Mouse (Mus musculus) embryonic fibroblast, embryonic 13.5 days (primary cell): ENCODE measurements around the gene Jmjd1c. TPM values are rescaled to one million over a fixed set of nuclear protein-coding genes. Genes with fewer than 3 reads are reported as not detected.
A peak's percentile ranks its signal among the peaks of the same experiment; 100 is the strongest.

ENCODE experiments used
- H3K27ac ChIP-seq: 2 replicates; pipeline ENCODE4 v1.5.1; 2012; ENCODE audit warnings: low read length, control low read depth, inconsistent platforms; ENCODE audit not compliant: insufficient read depth
- H3K4me1 ChIP-seq: 2 replicates; pipeline ENCODE4 v1.6.1; 2011; ENCODE audit warnings: low read length; ENCODE audit not compliant: control insufficient read depth, insufficient read depth
- H3K4me3 ChIP-seq: 2 replicates; pipeline ENCODE4 v1.5.1; 2011; ENCODE audit warnings: mild to moderate bottlenecking, control low read depth, low read length; ENCODE audit not compliant: insufficient read depth
- CTCF ChIP-seq: IDR thresholded peaks from 2 replicates; pipeline ENCODE4 v1.5.1; 2011; ENCODE audit warnings: mild to moderate bottlenecking, control low read depth, low read length, moderate library complexity, borderline replicate concordance; ENCODE audit not compliant: insufficient read depth
- POLR2A ChIP-seq: IDR thresholded peaks from 2 replicates; pipeline ENCODE4 v1.6.1; 2011; ENCODE audit warnings: low read depth, mild to moderate bottlenecking, control low read depth, low read length, moderate library complexity
- polyA plus RNA-seq: library from polyadenylated mRNA; stranded (reverse); fragments of >200 nt; gene quantifications from 2 replicates; pipeline ENCODE4 v1.2.4, GENCODE M21; 2011; ENCODE audit warnings: low read depth; ENCODE audit not compliant: missing spikeins, insufficient read length

The Jmjd1c gene
- polyA plus RNA-seq = 34.1 and 40.2 TPM in 2 replicates

DNA sequence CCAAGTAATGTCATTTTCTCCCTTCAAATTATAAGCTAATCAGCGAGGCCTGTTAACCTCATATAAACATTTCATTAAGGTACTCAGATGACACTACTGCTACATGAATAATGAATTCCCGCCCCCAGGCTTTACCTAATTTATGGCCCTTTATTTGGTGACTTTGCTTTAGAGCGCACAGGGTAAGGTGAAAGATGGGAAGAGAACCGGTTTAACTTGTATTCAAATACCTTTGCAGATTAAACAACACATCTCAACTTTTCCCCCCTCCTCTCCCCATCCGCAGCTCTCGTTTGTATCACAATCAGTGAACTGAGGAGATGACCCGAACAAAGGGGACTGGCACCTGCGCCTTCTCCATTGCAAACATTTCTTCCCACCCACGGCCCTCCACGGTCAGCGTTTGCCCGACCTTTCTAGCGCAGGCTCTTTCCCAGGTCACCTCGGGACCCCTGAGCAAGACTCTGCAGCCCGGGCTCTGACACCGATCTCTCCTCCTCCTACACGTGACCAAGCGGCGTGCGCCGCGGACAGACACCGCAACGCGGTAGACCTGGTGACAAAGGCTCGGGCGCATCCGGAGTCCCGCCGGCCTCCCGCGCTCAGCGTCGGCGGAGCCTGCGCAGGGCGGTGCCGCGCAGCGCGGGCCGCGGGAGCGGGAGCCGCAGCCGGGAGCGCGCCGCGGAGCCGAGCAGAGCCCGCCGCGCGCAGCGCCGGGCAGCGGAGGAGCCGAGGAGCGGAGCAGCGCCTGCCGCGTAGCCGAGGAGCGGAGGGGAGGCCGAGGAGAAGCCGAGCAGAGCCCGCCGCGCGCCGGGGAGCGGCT is at the start of gene Jmjd1c:
TSS of gene Jmjd1c (plus strand) at position 328 of the 823 bp plus-strand sequence.
- TF ChIP-seq POLR2A = peak; percentile 39
- no peak for TF ChIP-seq CTCF
- H3K27ac ChIP-seq = peak within 1 kb of the TSS; percentile 87
- H3K4me3 ChIP-seq = peak within 1 kb of the TSS; percentile 98
- H3K4me1 ChIP-seq = peaks cover 3% of the 10 kb centered on the region; the same call in 1 of the 2 replicates

DNA sequence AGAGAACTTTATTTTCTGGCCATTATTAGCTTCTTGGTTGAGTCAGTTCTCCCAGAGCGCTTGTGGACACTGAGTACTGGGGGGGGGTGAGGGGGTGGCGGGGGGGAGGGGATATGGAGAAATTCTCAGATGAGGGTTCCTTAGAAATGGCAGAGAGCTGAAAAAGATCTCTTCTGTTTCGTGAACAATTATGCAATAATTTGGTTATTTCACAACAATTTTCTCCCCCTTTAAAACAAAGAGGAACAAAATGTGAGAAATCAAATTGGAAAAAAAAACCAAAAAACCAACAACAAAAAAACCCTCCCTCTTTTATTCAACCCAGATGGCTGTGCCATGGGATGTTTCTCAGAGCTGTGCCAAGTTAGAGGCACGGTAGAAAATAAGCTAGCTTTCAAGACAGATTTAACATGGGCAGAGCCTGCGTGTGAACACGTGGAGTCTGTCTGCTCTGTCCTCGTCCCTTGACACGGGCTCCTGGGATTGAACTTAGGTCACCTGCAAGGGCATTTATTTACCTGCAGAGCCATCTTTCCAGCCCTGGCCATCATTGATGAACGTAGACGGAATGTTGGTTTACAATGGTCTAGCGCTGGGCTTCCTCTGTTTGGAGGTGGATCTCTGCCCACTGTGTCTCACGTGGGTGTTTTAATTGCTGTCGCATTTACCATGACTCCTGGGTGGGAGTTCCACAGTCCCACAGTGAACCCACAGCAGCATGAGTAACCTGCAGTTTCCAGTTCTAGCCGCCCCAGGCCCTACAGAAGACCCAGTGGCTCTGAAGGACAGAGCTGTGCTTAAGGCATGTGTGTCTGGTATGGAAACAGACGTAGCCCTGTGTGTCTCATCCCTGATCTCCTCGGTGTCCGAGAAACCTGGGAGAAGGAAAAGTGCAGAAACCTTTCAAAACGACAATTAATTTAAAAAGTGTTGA is 47.9 kb upstream of the Jmjd1c start:
- no peak for TF ChIP-seq POLR2A
- TF ChIP-seq CTCF = no peak
- Histone ChIP-seq H3K4me3 (no peak overlapping the region), H3K4me1 (peaks cover 12% of the 10 kb centered on the region), H3K27ac (peak overlapping the region; percentile 4; the same call in 1 of the 2 replicates)

DNA sequence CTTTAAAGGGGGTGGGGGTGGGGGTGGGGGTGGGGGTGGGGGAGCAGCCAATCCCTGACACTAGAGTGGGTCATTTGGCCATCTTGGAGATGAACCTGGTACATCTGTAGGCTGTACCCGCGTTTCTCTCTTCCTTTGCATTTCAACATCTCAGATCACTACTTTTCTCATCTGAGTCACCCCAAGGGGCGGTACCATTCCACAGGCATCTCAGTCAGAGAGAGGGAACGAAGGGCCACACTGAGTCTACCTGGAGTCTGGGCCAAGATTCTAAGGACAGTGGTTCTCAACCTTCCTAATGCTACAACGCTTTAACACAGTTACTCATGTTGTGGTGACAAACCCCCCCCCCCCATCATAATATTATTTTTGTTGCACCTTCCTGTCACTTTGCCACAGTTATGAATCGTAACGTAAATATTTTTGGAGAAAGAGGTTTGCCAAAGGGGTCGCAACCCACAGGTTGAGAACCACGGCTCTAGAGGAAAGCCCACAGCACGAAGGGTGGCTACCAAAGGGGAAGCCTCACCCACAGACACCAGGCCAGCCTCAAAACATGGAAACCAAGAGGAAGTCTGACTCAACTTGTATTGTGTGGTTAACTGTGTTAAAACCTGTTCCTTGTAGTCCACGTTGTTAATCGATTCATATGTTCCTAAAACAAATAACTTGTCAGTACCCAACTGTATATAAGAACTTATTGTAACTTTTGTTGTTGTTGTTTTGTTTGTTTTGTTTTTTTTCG is 46.9 kb upstream of the Jmjd1c start:
- H3K4me3 ChIP-seq = no peak overlapping the region
- peaks cover 15% of the 10 kb centered on the region for H3K4me1 ChIP-seq
- TF ChIP-seq CTCF (no peak), POLR2A (no peak)
- H3K27ac ChIP-seq = no peak overlapping the region

DNA sequence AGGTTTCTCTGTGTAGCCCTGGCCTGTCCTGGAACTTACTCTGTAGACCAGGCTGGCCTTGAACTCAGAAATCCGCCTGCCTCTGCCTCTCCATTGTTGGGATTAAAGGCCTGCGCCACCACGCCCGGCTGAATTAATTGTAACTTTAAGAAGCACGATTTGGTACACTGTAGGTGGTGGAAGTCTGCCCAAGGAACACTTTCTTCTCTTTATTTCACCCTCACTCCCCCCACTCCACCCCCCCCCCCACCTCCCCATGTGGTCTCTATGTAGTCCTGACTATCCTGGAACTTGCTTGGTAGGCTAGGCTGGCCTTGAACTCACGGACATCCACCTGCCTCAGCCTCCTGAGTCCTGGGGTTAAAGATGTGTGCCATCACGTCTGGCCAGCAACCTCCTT is 46.3 kb upstream of the Jmjd1c start:
- Histone ChIP-seq H3K27ac (no peak overlapping the region), H3K4me1 (peaks cover 15% of the 10 kb centered on the region), H3K4me3 (no peak overlapping the region)
- TF ChIP-seq POLR2A (no peak), CTCF (no peak)

DNA sequence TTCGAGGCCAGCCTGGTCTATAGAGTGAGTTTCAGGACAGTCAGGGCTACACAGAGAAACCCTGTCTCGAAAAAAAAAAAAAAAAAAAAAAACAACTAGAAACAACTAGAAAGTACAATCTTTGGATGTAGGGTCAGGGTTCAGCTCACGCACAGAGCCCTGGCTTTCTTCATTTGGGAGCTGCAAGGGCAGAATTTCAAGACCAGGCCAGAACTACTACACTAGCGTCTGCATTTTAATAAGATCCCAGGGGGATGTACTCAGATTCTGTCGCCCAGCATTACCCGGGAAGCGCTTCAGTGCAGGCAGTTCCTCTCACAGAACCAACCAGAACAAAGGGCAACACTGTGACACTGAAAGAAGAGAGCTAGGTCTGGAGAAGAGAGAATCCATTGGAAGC is 45.2 kb upstream of the Jmjd1c start:
- no peak overlapping the region for H3K4me3 ChIP-seq
- no peak for TF ChIP-seq CTCF
- H3K27ac ChIP-seq = no peak overlapping the region
- peaks cover 13% of the 10 kb centered on the region for H3K4me1 ChIP-seq

DNA sequence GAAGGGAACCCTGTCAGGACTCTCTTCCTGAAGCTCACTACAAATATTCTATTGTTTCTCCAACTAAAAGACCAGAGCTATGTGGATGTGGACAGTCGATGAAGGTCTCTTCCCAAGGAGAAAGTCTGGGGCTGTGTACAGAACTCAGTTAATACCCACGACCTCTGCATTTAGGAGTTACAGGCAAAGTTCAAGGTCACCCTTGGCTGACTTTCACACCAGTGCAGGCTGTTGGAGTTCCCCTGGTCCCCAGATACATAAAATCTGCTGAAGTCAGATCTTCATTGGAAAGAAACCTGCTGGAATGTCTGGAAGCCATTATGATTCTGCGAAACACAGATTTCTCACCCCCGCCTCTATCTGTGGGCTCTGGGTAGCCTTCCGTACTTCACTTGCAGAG is 44.5 kb upstream of the Jmjd1c start:
- H3K4me3 ChIP-seq = no peak overlapping the region
- peaks cover 15% of the 10 kb centered on the region for H3K4me1 ChIP-seq
- TF ChIP-seq CTCF (no peak), POLR2A (no peak)
- no peak overlapping the region for H3K27ac ChIP-seq

DNA sequence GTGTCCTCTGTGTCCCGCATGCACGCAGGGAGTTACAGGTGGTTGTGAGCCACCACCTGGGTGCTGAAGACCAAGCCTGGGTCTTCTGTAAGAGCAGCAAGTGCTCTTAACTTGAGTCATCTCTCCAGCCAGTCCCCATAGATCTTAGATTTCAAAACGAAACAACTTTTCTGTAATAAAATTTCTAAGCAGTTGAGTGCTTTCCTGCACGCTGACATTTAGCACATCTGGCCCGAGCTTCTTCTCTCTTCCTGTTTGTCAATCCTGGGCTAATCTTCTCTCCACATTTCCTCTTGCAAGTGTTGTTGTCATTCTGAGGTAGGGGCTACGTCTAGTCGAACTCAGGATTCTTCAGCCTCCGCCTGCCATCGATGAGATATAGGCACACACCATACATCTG is 43.5 kb upstream of the Jmjd1c start:
- Histone ChIP-seq H3K4me3 (no peak overlapping the region), H3K4me1 (peaks cover 17% of the 10 kb centered on the region), H3K27ac (peak overlapping the region; percentile 15)
- TF ChIP-seq CTCF = no peak
- TF ChIP-seq POLR2A = no peak

DNA sequence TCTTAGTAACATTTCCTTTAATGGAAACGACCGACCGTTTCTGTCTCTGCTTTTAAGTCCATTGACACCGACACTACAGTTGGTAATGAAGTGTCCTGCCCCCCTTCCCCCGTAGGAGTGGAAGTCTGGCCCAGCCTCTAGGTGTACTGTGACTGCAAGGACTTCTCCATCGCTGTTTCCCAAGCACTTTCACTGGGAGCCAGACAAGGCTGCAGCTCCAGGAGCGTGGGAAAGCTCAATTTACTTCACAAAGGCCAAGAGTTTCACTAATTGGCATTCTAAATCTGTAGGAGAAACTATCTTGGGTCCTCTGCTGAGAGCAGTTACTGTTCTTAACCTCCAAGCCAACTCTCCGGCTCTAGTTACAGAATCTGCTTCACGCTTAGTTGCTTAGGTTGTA is 42.5 kb upstream of the Jmjd1c start:
- H3K4me1 ChIP-seq = peaks cover 18% of the 10 kb centered on the region
- peak overlapping the region; percentile 54 for H3K27ac ChIP-seq
- TF ChIP-seq POLR2A = no peak
- no peak for TF ChIP-seq CTCF
- no peak overlapping the region for H3K4me3 ChIP-seq
